Mouse (Mus musculus) spleen, postnatal 36 days (tissue): Measurements from ENCODE around the gene Cacng3.
A peak's percentile ranks its signal among the peaks of the same experiment; 100 is the strongest.

ENCODE experiments used
- DNase-seq, 2 experiments: peaks; one replicate each; pipeline ENCODE4 v3.0.0; 2022; ENCODE audit warnings: low spot score in 2 of 2, mixed read lengths in 1 of 2

Cacng3 gene

DNA sequence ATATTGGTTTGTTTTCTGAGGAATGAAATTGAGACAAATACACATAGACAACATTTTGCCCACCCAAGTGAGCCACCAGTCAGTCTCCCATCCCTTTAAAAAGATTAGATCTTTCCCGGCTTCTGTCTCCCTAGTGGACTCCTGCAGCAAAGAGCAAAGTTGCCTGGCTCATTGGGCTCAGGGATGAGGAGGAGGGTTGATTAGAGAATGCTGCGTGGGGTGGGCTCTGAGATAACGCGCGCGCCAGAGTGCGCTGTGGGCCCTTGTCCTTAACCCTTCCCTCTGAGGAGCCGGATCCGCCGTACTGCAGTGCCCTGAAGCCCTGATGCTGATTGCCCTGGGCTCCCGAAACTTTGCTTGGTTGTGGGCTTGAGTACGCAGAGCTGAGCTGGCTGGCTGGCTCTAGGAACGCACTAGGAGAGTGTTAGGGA lies at the start of gene Cacng3:
Gene Cacng3 (plus strand): TSS at position 51 of the 431 bp plus-strand sequence.
- DNase-seq, result no peak

GRCm38 (mm10) chr7:122622125-122622774 lies 48.0 kb upstream of the Cacng3 start:
- DNase-seq, result no peak

DNA sequence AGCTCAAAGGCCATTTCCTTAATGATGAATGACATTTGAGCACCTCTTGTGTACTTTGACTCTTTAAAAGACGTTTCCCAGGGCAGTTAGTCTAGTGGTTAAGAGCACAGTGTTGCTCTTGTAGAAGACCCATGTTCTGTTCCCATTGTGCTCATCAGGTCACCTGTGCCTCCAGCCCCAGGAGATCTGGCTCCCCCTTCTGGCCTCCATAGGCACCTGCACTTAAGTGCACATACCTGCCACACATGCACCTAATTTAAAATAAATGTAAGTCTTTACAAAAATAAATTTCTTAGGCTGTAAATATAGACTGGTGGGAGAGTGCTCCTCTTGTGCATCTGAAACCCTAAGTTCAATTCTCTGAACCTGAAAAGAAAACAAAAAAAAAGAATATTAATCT lies 46.5 kb upstream of the Cacng3 start:
- DNase-seq, result no peak

GRCm38 (mm10) chr7:122628050-122628449 lies 42.2 kb upstream of the Cacng3 start:
- DNase-seq, result no peak

DNA sequence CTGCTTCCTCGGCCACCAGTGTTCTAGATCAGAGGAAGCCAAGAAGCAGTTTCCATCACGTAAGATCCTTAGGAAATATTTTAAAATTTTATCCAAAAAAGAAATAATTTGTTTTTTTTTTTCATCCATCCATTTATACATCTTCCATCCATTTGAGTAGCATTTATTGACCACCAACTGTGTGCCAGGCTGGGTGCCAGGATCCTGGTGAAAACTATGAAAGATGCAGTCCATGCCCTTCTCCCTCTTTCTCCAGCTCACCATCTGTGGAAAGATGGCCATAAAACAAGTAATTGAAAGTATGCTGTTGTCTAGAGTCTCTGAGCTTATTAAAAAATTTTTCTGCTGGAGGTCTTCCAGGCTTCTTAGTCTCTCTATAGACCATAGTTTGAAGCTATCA lies 39.9 kb upstream of the Cacng3 start:
- no peak for DNase-seq

DNA sequence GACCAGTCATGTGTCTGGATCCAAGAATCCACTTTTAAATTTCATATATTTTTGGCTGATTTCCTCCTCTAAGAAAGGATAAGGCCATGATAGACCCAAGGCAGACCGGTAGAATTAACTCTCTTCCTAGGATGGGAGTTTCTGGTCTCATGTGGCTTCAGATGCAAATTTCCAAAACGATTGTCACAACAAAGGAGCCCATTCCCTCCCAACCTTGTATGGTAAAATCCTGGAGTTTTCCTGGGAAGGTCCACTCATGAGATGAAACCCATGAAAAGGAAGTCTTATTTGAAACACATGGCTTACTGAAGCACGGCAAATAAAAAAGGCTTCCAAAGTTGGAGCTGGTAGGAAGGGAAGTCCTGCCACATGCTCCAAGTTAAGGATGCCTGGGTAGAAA lies 39.1 kb upstream of the Cacng3 start:
- no peak for DNase-seq

GRCm38 (mm10) chr7:122632946-122633345 lies 37.3 kb upstream of the Cacng3 start:
- DNase-seq, result no peak

- DNase-seq, result no peak
Measured at GRCm38 (mm10) chr7:122633463-122633862, 36.8 kb upstream of the Cacng3 start.

- no peak for DNase-seq
Measured at GRCm38 (mm10) chr7:122643676-122644075, 26.6 kb upstream of the Cacng3 start.

- DNase-seq, result no peak
Measured at GRCm38 (mm10) chr7:122649306-122649705, 21.0 kb upstream of the Cacng3 start.

GRCm38 (mm10) chr7:122652523-122652922 lies 17.8 kb upstream of the Cacng3 start:
- no peak for DNase-seq

DNA sequence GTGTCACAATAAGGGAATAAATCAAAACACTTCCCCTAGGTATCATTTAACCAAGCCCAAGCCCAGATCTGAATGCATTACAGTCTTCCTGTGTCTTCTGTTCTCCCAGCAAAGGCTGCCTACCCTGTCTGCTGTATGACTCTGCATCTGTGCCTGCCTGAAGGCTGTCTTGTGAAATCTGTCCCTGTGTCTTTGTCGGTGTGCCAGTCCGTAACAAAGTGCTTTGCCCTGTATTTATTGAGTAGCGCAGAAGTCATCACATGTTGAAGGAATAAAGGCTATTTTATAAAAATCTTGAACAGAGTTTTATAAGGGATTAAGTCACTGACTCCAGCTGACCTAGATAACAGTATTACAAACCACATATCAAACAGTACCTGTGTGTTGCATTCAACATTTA lies 13.6 kb upstream of the Cacng3 start:
- no peak for DNase-seq

- DNase-seq, result no peak
Measured at GRCm38 (mm10) chr7:122657423-122658126, 12.7 kb upstream of the Cacng3 start.

- no peak for DNase-seq
Measured at GRCm38 (mm10) chr7:122665311-122666049, 4.8 kb upstream of the Cacng3 start.

DNA sequence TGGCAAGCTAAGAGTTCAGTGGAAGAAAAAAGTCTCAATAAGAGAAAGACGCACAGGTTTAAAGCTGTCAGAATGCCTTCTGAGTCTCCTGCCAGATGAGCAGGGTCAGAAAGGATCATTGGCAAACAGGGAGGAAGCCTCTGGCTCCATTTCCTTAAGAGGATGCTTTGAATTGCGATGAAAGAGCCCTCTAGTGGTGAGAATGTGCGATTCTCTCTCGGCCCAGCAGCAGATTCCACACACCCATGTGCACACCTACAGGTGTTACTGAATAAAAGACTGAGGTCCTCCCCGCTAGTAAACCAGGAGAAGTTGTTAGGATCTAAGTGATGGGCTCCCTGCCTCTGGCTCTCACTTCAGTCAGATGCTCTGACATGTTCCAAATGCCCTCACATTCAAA lies 2.4 kb upstream of the Cacng3 start:
- no peak for DNase-seq

GRCm38 (mm10) chr7:122670873-122671641 lies 765 bp downstream of the Cacng3 start:
- DNase-seq, result peak; percentile 49 to 51

GRCm38 (mm10) chr7:122672981-122673380 lies 2.7 kb downstream of the Cacng3 start:
- no peak for DNase-seq

DNA sequence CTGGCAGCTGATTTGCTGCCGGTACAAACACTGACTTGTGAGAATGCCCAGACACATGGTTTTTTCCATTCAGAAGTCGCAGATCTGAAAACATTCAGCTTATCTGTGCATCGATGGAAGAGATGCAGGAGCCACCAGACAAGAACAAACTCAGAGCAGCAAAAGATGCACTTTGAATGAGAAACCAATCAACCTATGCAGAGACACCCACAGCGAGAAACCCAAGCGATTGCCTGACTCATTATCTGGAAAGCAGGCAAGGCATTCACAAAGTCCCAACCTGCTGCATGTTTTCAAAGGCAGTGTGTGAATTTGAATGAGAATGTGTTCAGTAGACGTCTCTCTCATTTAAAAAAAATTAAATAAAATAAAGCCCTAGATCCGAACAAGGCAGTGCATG lies 4.9 kb downstream of the Cacng3 start:
- DNase-seq, result no peak

- no peak for DNase-seq
Measured at GRCm38 (mm10) chr7:122701751-122702150, 31.5 kb downstream of the Cacng3 start.

GRCm38 (mm10) chr7:122702443-122702842 lies 32.2 kb downstream of the Cacng3 start:
- DNase-seq, result no peak

GRCm38 (mm10) chr7:122706736-122707135 lies 36.4 kb downstream of the Cacng3 start:
- no peak for DNase-seq

DNA sequence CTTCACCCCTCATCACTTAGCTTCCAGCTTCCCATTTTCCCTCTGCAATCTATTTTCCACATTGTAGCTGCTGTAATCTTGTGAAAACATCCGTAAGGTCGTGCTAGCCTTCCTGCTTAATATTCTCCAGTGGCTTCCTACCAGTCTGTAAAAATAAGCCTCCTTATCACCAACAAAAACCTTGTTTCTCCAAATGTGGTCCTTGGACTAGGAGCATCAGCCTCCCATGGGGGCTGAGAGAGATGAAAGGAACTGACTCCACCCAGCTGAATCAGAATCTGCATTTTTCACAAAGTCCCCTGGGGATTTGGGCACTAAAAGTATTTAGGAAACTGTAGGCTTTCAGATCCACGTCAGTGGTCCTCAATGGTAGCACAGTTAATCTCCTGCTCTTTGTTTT lies 46.0 kb downstream of the Cacng3 start:
- DNase-seq, result no peak
